Mouse (Mus musculus): ENCODE results near the gene St3gal5. TPM values are rescaled to one million over a fixed set of nuclear protein-coding genes. Genes with fewer than 3 reads are reported as not detected.
"Not testable (repeated sequence)": the region's sequence is repeated elsewhere in the genome, so short reads cannot be mapped to it uniquely, and the experiment has no call there.

The St3gal5 gene
- polyA plus RNA-seq, 2 experiments from 2014 or later, result 0.66 to 1.1 TPM

DNA sequence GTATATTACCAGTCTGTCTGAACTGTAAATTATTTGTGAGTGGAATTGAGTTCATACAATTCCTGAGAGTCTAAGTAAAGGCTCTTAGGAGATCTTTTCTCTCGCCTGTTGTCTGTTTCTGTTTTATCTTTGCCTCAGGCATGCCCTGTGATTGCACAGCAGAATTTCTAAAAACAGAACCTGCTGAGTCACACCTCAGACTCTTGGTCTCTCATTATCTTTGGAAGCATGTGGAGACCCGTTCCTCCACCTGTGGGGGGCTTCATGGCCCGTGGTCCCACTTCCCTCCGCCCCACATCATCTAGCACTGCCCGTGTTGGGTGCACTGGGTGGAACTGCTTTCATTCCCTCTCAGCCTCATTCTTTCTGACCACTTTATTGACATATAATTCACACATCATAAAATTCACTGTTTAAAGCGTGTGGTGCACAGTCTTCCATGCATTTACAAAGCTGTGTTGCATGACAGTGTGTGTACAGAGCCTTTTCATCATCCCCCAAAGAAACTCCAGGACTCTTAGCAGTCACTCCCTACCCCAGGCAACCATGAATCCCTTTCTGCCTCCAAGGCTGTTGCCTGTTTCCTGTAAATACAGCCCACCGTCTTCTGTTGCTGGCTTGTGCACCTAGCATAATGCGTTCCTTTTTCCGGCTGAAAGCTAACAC, 37.6 kb downstream of the St3gal5 start:
- ATAC-seq, result no peak

DNA sequence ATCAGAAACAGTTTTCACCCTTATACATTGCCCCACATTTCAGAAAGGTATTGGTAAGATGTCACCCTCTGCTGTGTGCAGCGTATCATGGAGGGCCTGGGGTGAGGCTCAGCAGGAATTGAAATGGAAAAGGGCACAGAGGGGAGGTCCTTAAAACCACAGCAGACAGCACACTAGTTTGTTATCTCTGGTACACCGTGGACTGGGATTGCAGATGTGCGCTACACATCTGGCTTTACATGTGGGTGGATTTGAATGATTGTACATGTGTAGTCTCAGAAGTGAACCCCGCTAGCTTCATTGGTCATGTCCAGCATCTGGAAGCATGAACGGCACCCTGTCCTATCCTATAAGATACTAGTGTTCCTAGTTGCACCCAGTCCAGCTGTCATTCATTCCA, 38.6 kb downstream of the St3gal5 start:
- no peak for ATAC-seq

DNA sequence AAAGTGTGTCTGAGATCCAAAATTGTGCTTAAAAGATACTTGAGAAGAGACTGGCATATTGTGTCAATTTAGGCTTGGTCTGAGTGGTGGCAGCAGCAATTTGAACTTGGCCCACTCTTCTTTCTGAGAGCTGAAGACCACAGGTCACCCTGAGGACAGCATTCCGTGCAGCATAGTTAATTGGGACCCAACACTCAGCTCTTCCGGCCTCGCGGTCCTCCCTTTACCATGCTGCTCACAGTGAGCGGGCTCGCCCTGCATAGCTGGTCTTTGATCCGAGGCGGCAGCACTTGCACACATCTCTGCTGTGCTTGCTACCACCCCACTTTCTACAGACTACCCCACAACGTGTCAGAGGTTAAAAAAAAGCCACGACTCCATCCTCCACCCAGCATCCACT, 39.2 kb downstream of the St3gal5 start:
- no peak for ATAC-seq

DNA sequence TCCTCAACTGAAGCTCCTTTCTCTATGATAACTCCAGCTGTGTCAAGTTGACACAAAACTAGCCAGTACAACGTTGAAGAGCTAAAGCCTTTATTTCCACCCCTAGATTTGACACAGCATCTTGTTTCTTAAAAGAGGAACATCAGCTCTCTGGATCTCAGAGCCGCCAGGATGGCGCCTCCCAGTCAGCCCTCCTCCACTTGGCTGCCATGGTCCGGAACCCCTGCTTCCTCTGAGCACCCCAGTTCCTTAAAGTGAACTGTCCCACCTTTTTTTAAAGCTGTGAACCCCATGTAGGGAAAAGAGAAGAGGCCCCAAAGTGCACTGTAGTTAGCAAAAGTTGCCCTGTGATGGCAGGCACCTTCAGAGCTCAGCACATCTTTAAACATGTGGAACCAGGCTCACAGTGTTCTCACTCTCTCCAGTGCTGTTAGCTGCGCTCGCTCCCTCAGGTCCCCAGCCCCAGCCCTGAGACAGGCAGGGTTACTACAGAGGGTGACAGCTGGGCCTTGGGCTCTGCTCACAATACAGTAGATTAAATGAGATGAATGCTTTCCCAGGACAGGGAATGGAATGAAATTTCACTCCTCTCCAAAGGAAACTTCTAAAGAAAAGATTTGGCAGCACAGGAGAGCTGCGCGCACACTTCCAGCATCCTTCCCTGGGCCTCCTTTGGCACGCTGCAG, 42.3 kb downstream of the St3gal5 start:
- ATAC-seq, result no peak

DNA sequence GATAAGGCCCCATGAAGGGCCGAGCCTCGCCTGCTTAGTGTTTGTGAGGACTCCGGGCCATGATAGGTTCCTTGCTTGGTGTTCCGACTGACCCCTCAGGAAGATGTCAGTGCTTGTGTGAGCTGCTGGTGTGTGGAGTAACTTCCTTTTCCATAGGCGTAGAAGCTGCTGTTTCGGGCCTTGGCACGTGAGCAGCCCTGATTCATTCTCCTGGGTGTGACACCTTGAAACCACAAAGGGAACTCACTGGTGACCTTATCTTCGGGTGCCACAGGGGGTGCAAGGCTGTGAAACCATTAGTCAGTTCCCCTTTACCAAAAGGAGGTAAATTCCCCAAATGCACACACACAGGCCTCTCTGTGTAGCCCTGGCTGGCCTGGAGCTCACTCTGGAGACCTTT, 43.0 kb downstream of the St3gal5 start:
- no peak for ATAC-seq

DNA sequence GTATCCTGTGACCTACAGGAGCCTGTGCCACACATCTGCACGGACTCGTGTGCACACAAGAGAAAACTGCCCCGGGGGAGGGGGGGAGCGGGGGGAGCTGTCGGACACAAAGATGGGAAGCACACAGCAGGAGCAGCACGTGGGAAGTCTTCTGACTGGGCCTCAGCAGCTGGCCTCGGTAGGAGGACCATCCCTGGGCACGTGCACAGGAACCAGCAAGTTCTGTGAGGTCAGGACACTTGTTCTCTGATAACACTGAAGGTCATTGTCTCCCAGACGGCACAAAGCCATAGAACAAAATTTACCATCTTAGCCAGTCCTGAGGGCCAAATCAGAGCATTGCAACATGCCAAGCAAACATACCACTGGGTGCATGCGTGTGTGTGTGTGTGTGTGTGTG, 43.8 kb downstream of the St3gal5 start:
- ATAC-seq, result no peak

DNA sequence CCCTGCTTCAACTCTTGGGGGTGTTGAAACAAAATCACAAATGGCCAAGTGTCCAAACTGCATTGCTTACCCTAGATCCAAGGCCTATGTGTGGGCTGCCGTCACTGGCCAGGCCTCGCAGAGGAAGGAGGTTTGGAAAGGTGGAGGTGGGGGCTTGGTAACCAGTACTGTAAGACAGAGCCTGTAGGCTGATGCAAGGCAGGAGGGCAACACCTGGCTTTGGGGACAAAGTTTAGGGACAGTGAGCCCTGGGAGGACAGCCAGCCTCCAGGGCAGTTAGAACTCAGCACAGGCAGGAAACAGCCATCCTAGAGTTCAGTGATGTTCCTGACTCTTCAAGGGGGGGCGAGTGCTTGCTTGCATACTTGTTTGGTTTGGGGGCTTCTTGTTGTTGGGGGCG, 45.2 kb downstream of the St3gal5 start:
- no peak for ATAC-seq

DNA sequence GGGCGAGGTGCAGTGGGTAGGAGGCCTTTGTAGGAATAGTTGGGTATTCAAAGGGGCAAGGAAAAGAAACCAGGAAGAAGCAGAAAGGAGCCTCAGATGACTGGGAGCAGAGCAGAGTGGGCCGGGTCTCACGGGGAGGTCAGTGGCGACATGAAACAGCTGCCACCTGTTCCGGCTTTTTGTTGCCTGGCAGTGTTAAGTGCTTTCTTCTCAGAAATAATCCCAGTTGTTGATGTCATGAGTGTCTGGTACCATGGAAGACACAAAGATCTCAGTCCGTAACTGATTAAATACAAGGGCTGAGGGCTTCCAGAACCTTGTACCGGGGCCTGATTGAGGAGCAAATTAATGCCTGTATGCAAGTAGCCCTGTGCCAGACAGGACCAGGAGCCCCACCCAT, 47.0 kb downstream of the St3gal5 start:
- ATAC-seq, result no peak

DNA sequence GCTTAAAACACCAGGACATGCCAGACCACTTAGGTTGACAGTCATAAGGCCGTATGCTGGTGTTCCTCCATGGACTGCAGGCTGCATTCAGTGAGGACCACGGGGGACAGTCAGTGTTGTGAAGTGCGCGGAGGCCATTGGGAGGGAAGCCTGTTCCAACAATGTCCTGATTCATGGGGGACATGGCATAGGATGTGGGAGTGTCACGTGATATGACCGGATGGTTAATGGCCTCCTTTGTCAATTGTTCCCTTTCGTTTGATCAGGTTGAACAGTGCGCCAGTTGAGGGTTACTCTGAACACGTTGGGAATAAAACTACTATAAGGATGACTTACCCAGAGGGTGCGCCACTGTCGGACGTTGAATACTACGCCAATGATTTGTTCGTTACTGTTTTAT, 49.4 kb downstream of the St3gal5 start:
- ATAC-seq, result no peak

DNA sequence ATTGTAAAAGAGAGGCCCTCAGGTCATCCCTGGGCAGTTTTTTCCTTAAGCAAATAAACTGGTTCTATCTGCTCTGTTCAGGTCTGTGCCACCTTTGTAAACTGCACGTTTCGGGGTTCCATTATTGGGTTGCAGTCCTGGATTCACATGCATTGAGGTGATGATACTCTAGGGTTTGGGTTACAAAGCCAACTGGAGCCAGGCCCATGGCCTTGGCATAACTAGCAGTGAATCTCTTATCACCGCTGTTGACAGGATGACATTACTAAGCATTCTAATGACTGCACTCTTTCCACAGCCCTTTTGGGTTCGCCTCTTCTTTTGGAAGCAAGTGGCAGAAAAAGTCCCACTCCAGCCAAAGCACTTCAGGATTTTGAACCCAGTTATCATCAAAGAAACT, 51.3 kb downstream of the St3gal5 start:
- ATAC-seq, result no peak

DNA sequence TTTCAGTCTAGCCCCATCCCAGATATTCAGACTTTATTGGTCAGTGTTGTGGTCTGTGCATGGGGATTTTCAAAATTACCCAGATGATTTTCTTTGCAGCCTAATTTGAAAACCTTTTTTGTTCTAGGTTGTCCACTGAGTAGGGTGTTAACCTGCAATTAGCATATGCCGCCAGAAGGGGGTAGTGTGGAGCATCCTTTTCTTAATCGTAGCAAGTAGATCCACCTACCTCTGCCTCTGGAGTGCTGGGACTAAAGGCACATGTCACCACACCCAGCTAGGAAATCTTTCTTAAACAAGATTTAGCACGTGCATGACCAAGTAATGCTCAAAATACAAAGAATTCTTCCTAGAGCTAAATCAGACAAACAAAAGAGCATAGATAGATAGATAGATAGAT, 52.4 kb downstream of the St3gal5 start:
- ATAC-seq, result no peak

DNA sequence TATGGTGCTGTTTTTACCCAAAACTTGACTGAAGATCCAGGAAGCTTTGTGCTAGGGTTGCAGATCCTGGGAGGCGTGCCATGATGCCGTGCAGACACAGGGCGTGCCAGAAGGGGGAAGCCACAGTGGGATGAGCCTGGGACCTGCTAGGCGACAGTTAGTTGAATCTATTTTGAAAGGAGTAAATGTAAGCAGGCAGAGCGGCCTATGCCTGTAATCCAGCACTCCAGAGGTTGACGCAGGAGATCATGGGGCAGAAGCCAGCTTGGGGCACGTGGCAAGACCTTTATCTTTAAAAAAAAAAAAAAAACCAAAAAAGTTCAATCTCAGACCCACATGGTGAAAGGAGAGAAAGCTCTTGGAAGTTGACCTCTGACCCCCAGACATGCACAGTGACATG, 55.3 kb downstream of the St3gal5 start:
- ATAC-seq, result no peak

DNA sequence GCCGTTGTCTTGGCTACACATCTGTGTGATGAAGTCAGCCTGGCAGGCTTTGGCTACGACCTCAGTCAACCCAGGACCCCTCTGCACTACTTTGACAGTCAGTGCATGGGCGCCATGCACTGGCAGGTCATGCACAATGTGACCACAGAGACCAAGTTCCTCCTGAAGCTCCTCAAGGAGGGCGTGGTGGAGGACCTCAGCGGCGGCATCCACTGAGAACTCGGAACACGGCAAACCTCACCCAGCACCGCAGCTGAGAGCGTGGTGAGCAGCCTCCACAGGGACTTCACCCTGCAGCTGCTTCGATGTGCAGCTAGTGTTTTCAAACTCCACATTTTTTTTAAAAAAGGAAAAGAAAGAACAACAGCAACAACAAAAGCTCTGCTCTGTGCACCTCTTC, 56.1 kb downstream of the St3gal5 start:
- ATAC-seq, result no peak

DNA sequence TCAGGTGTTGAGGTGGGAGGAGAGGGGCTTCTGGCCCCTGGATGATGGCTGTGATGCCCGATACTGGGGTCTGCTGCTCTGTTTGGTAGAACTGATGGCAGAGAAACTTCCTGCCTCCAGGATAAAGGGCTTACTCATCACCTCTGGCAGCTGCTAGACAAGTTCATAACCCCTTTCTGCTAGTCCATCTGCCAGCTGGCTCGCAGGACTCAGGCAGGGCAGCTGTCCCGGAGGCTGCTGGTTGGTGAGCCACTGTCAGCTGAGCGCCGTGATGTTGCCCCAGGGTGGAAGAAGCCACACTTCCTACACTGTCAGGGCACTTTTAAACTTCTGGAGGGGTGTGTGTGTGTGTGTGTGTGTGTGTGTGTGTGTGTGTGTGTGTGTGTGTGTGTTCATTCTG, 56.6 kb downstream of the St3gal5 start:
- ATAC-seq, result not testable (repeated sequence)

DNA sequence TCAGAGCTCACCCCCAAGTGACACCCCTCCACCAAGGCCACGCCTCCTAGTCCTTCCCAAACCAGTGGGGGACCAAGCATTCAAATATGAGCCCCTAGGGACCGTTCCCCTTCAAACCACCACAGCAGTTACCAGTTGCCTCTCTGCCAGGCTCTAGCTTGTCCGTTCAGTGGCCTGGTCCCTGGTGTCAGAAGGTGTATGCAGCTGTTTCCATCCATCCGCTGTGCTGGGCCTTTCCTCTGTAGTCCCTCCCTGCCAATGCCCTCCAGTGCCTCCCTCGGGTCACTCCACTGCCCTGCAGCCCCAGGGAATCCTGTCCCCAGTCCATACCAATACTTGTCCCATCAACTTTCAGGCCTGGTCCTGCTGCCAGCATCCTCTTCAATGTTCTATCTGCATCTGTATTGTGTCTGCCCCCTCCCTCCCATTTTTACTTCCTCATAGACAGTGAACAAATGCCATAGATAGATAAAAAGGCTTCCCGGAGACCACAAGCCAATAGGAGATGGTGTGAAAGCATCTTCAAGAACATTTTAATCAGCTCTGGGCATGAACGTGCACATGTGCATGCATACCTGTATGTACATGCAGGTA, 57.6 kb downstream of the St3gal5 start:
- no peak for ATAC-seq

DNA sequence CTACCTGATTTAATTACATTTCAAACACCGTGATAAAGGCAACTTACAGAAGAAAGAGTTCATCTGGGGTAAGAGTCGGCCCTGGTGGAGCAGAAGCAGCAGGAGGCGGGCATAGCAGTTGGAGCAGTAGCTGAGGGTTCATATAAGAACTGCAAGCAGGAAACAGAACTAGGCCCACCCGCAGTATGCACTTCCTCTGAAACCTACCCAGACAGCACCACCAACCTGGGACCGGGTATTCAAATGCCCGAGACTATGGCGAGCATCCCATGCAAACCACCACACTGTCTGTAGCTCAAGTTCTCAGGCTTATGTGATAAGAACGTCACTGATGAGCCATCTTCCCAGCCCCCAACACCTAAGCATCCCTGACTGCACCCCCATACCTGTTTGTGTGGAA, 58.3 kb downstream of the St3gal5 start:
- no peak for ATAC-seq

DNA sequence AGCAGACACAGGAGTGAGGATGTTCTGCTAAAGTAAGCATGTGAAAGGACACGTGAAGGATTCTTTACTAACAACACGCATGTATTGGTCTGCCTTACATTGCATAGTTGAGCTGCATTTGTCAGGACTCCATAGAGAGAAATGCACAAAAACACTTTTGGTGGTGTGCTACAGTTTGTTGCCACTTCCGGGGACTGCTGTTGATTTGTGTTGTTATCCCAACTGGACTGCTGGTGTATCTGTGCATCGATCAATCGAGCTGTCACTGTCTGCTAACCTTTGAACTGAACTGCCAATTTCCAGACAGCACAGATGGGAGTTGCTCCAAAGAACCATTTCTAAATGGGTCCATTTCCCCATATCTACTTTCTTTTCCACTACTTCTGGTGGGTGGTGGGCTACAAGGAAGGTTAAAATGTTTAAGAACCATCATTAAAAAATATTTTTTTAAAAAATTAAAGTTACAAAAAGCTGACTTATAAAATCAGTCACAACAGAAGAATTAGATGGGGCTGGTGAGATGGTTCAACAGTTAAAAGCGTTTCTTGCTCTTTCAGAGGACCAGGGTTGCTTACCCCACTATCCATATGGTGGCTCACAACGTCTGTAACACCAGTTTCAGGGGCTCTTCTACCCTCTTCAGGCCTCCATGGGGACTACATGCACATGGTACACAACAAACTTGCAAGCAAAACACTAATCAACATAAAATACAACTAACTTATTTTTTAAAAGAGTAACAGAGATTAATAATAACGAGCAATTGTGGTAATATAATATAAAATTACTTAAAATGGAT, 61.8 kb downstream of the St3gal5 start:
- no peak for ATAC-seq

DNA sequence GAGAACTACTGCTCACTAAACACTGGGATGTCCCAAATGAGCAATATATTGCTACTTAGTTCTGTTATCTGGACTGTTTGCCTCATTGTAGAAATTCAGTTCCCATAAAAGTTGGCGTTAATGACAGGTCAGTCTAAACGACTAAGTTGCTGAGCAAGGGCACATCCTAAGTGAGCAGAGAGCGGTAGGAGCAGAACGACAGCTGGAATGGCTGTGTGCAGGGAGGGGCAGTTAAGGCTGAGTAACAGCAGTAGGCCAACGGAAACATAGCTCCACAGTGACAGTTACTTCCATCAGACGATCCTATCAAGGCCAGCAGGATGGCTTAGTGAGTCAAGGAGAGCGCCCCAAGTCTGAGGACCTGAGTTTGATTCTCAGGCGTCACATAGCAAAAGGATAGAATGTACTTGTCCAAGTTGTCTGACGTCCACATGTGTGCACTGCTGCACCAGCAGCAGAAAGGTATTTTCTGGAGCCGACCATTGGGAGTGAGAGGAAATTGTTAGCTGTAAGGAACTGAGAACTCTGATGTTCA, 62.5 kb downstream of the St3gal5 start:
- ATAC-seq, result no peak

DNA sequence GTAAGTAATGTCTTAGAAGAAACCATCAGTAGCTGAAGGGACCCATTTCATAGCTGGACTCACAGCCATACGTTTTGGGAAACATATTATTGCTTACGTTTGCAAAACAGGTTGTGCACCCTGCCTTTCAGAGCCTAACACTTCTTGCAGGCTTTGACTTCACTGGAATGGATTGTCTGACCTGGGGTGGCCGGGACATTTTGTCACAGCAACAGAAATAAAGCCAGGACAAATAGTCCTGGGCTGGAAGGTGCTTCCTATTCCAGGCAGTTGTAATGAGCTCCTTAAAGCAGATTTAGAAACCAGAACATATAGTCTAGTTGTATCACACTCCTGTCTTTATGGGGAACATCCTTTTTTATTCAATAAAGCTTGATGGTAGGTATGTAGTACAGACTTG, 63.6 kb downstream of the St3gal5 start:
- ATAC-seq, result no peak

DNA sequence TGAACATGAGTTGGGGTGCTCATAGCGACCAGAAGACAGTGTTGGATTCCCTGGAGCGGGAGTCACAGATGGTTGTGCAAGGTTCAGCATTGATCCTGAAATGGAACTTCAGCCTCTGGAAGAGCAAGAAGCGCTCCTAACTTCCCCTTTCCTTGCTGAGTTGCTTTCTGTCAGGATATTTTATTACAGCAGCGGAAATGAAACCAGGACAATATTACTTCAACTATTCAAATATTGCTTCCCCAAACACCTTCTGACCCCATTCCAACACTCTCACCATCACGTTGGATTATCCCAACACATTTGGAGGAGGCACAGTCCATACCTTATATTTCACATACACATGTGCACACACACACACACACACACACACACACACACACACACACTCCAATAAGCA, 64.4 kb downstream of the St3gal5 start:
- no peak for ATAC-seq

DNA sequence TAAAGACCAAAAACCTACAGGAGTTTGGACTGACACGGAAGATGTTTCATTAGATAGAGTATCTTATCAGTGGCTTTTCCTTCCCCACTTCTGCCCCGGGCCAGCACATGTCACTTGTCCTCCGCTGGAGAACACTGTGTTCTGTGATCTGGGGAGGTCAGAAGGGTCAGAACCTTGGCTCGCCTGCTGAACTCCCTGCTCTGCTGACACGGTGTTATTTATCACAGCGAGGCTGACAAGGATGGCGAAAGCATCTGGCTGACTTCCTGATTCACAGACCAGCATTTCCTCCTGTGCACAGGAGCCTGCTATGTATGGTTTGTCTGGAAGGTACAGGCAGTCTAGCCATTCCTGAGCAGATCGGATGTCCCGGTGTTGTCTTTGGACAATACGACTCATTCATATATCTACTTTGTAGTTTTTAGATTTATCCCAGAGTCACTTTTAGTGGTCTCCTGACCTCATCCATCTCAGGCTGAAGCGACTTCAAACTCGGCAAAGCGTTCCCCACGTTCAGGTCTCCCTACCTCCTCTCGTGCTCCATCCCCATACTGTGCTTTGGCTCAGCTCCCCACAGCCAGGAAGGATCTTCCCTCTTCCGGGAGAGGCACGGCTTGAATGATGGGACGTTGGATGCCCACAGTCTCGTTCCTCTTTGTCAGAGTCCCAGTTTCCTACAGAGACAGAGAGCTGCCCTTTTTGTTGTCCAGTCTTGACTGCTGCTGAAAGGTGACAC, 64.9 kb downstream of the St3gal5 start:
- no peak for ATAC-seq

Data from CD4-positive, CD25-positive, alpha-beta regulatory T cell, adult 4 months (primary cell).